Mouse (Mus musculus): ENCODE data around the gene L3mbtl2.

Gene L3mbtl2

DNA sequence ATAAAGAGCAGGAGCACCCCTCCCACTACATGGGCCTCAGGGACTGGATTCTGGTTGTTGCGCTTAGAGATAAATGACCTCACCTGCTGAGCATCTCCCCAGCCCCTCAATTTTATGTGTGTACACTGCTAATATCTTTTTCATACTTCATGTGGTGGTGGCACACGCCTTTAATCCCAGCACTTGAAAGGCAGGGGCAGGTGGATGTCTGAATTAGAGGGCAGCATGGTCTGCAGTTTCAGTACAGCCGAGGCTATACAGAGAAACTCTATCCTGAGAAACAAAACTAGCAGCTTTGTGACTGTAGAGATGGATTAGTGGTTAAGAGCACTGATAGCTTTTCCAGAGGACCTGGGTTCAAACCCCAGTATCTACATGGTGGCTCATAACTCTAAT, 39.4 kb downstream of the L3mbtl2 start:
- DNase-seq (ENCODE audit: extremely low spot score, low spot score), result no peak

DNA sequence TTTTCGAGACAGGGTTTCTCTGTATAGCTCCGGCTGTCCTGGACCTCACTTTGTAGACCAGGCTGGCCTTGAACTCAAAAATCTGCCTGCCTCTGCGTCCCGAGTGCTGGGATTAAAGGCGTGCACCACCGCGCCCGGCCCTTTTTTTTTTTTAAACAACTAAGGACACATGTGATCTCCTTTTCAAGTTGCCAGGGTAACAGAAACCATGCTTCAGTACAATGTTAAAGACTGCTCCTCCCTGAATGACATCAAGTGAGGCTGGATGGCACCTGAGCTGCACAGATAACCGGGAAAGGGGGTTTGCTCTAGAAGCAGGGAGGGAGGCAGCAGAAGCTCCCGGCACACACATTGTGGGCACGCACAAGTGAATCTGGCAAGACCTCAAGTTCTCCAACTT, 45.3 kb downstream of the L3mbtl2 start:
- DNase-seq (ENCODE audit: extremely low spot score, low spot score), result no peak

DNA sequence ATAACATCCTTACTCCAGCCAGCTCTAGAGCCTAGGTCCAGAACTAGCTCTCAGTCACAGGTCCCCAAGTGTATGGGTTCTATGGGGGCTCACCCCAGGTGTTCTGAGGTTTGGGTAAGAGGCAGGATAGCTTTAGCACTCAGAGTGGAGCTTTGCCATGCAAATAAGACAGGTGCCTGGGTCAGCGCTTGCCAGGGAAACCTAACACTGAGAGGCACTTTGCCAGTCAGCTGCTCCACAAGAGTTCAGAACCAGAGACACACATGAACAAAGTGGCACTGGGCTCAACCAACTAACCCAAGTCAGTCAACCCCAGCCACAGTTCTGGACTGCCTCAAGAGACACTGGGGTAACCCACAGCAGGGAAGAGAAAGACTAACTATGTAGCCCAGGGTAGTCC, 46.0 kb downstream of the L3mbtl2 start:
- DNase-seq (ENCODE audit: extremely low spot score, low spot score), result no peak

DNA sequence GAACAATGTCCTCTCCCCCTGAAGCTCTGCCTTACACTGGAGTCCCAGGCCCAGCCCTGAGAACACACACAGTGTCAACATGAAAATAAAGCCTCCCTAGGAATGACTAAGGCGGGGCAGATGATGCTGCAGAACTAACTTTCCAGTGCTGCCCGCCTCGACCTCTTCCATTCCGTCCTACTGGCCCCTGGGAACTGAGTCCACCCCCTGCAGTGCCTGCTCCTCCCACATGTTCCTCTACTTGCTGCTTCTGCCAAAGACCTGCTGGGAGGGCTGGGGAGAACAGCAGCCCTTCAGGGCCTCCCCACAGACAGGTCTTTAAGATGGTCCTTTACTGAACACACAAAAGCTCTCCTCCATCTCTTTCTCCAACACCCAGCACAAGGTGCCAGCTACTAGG, 47.1 kb downstream of the L3mbtl2 start:
- no peak for DNase-seq (ENCODE audit: extremely low spot score, low spot score)

DNA sequence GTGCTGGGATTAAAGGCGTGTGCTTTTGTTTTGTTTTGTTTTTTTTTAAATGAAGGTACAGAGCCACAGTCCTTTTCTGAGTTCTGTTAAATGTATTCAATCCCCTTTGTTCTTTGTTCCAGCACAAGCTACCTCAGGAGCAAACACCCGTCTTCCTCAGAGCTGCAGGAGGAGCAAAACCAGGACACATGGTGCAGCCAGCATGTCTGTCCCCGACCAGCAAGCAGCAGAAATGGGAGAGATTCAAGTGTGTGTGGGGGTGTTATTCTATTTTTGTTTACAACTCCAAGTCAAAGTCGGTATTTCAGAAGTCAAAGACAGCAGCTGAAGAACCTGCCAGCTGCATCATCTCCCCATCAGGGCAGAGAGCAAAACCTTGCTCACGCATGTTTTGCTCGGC, 50.1 kb downstream of the L3mbtl2 start:
- DNase-seq (ENCODE audit: extremely low spot score, low spot score), result no peak

DNA sequence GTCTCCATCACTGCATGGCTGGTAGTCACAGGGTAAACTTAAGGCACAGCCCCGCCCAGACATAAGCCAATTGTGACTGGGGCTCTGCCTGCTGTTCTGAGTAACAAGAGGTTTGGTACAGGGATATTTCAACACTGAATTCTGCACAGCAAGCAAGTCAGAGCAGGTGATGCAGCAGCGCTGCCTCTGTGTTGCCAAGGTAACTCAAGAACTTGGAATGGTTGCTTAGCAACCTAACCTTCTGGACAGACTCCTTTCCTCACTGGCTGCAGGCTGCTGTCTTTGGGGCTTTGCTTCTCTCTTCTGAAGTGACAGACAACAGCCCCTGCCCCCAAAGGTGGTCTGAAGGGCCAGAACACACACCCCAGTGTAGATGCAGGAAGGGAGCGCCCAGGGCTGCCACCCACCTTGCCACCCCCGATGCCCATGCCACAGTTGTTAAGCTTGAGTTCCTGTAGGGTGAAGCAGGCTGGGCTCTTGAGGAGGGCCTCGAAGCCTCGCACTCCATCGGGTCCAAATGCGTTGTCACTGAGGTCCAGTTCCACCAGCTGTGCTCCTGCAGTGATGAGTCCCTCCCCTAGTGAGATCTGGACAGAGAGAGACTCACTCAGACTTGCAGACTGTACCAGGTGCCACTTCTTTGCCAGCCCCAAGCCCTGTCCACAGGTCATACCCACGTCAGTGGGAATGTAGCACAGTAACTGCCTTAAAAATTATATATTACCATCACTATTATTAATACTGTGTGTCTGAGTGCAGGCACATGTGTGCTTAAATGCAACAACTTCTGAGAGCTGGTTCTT, 54.8 kb downstream of the L3mbtl2 start:
- no peak for DNase-seq (ENCODE audit: extremely low spot score, low spot score)

DNA sequence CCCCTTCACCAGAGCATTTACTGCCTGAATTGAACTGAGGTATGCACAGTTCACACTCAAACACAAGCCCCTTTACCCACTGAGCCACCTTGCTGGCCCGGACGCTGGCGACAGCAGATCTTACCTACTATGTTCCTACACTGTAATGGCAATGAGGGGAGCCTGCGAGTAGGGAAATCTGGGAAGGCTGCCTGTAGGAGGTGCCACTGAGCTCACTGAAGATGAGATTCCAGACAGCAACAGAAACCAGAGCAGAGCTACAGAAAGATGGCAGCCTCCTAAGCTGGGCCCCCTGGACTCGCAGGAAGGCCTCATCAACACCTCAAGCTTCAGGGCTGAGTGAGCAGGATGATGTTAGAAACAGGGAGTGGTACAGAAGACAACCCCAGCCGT, 55.4 kb downstream of the L3mbtl2 start:
- DNase-seq (ENCODE audit: extremely low spot score, low spot score), result no peak

DNA sequence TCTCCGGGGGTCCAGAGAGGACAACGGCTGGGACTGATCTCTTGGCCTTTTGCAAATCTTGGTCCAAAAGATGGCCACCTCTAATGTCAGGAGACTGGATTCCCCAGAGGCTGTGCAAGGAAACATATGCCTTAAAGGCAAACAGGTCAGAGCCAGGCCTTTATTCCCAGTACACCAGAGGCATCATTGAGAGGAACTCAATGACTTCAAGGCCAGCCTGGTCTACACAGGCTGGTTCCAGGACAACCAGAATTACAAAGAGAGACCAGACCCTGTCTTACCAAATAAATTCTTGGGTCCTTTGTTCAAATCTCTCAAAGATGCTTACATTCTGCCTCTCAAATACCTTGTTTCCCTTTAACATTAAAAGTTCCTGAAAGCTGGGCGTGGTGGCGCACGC, 58.7 kb downstream of the L3mbtl2 start:
- DNase-seq (ENCODE audit: extremely low spot score, low spot score), result no peak

DNA sequence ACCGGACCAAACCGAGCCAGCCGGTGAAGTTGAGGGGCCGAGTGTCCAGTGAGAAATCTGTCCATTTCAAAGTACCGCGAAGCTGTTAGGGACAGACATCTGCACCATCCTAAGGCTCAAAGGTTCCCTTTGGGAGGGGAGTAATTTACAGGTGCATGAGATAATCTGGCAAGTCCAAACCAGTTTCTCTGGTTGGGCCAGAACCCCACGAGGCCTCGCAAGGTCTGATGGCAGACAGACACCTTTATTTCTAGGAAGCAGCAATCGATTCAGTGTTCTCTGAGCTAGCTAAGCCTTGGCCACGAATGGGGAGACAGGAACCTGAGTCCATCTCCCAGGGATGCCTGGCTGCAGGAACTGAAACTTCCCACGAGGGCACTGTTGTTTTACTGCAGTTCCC, 60.0 kb downstream of the L3mbtl2 start:
- DNase-seq (ENCODE audit: extremely low spot score, low spot score), result no peak

DNA sequence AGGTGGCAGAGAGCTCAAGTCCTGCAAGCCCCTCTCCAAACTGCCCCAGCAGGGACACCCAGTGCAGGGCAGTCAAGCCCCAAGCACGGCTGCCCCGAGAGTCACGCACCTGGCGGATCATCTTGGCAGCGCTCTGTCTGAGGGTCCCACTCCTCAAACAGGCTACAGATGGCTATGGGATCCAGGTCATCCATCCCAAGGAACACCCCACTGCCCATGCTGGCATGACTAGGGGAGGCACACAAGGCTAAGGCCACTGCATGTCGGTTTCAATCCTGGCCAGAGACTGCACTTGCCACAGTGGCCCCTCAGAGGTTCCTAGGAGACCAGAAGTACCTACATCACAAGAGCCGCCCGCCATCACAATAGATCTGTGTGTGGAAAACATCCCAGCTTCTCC, 62.3 kb downstream of the L3mbtl2 start:
- DNase-seq (ENCODE audit: extremely low spot score, low spot score), result no peak

DNA sequence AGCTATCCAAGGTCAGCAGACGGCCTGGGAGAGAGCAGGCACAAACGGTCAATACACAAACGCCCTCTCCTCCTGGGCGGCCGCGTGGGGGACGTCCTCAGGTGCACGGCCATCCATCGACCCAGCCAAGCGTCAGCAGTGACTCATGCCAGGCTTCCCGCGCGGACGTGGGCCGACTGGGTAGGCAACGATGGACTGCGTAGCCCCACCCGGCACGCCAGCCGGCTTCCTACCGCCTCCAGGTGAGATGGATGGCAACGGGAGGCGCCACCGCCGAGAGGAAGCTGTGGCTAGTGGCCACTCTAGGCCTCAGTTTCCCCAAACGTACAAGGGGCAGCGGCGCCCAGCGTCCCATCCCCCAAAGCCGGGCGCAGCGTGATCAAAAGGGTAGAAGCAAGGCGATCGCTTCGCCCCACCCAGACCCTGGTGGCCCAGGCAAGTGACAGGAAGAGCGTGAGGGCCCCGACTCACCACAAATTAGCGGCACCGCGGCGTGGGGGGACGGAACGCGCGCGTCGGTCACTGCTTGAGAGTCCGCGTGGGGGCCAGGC, 65.6 kb downstream of the L3mbtl2 start:
- peak; percentile 35 for DNase-seq (ENCODE audit: extremely low spot score, low spot score)

DNA sequence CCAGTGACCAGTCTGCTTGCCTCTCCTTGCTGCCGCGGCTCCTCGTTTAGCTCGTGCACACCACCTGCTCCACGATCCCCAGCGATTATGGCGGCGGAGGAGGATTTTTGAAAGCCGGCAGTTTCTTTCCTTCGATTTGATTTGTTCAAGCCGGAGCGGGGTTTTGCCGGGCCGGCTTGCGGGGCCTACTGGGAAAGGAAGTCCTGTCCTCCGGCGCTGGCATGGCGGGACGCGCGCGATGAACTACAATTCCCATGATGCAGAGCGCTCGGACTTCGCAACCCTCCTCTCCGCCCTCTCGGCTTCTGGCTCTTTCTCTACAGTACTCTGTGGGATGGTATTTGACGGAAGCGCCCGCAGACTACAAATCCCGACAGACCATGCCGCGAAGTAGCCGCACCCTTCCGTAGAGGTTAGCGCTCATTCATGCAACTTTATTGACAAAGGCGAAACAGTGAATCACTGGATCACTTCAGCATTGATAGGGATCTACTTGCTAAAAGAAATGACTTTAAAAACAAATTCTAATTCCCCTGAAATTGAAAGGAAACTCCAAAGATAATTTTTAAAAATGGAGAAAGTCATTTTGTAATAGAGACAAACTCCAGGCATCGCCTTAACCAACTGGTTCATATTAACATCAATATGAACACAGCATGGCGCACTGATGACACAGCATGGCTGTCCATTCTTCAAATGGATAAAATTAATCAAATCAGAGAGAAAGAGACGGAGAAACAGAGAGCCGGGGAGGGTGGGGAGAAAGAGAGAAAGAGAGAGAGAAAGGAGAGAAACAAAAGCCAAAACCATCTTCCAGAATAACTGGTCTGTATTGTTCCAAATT, 66.3 kb downstream of the L3mbtl2 start:
- DNase-seq (ENCODE audit: extremely low spot score, low spot score), result peak; percentile 93

DNA sequence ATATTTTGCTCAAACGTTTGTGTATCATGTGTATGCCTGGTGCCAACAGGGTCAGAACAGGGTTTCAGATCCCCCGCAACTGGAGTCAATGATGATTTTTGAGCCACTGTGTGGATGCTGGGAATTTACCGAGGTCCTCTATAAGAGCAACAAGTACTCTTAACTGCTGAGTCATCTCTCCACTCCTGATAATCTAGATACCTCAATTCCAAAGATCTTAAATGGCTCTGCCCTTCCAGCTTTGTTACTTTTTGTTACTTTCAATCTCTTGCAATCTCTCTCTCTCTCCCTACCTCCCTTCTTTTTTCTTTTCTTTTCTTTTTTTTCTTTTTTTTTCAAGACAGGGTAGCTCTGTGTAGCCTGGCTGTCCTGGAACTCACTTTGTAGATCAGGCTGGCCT, 71.4 kb downstream of the L3mbtl2 start:
- DNase-seq (ENCODE audit: extremely low spot score, low spot score), result no peak
